Mouse (Mus musculus) spleen, adult 2 months (tissue): Measurements from ENCODE around the gene Glyr1.

Experiments
- CTCF ChIP-seq: fragments of 200-500 bp; IDR thresholded peaks from 2 replicates; pipeline ENCODE4 v1.5.1; 2011; ENCODE audit warnings: mild to moderate bottlenecking, inconsistent platforms; ENCODE audit not compliant: insufficient read depth, insufficient read length, insufficient replicate concordance; ENCODE audit errors: extremely low read depth
- POLR2A ChIP-seq: fragments of 200-500 bp; IDR thresholded peaks from 2 replicates; pipeline ENCODE4 v1.6.1; 2011; ENCODE audit warnings: low read depth, low read length, inconsistent platforms

GRCm38 (mm10) chr16:4971626-4972025, 78.0 kb downstream of the Glyr1 start:
- no peak for TF ChIP-seq POLR2A
- no peak for TF ChIP-seq CTCF
